Mouse (Mus musculus) CD8-positive naive resting alpha-beta T cell, adult 2 months (primary cell): ENCODE measurements around the gene Gse1.

ENCODE experiments used
- DNase-seq, 2 experiments: peaks; one replicate each; pipeline ENCODE4 v3.0.0; 2022; ENCODE audit warnings: low read depth in 2 of 2, low spot score in 2 of 2

The Gse1 gene

GRCm38 (mm10) chr8:120211345-120211744 lies 16.9 kb upstream of the Gse1 start:
- no peak for DNase-seq

- DNase-seq: no peak
These were observed 15.7 kb upstream of the Gse1 start for GRCm38 (mm10) chr8:120212596-120212995.

GRCm38 (mm10) chr8:120213229-120213628 lies 15.0 kb upstream of the Gse1 start:
- no peak for DNase-seq

GRCm38 (mm10) chr8:120213939-120214338 lies 14.3 kb upstream of the Gse1 start:
- no peak for DNase-seq

GRCm38 (mm10) chr8:120215416-120216141 lies 12.7 kb upstream of the Gse1 start:
- DNase-seq: no peak

GRCm38 (mm10) chr8:120216855-120217830 lies 11.1 kb upstream of the Gse1 start:
- no peak for DNase-seq

- DNase-seq: no peak
These were observed 5.7 kb upstream of the Gse1 start for GRCm38 (mm10) chr8:120222548-120222947.

GRCm38 (mm10) chr8:120224521-120225420 lies 3.5 kb upstream of the Gse1 start:
- no peak for DNase-seq

- no peak for DNase-seq
These were observed 2.7 kb upstream of the Gse1 start for GRCm38 (mm10) chr8:120225421-120226151.

- DNase-seq: no peak
These were observed 1.3 kb upstream of the Gse1 start for GRCm38 (mm10) chr8:120226700-120227577.

- no peak for DNase-seq
These were observed 729 bp upstream of the Gse1 start for GRCm38 (mm10) chr8:120227578-120227876.

- DNase-seq: no peak
These were observed 721 bp downstream of the Gse1 start for GRCm38 (mm10) chr8:120228781-120229573.

GRCm38 (mm10) chr8:120229574-120229916 lies 1.3 kb downstream of the Gse1 start:
- DNase-seq: no peak

- no peak for DNase-seq
These were observed 1.8 kb downstream of the Gse1 start for GRCm38 (mm10) chr8:120230081-120230480.

GRCm38 (mm10) chr8:120230715-120231614 lies 2.7 kb downstream of the Gse1 start:
- no peak for DNase-seq

GRCm38 (mm10) chr8:120231870-120232269 lies 3.6 kb downstream of the Gse1 start:
- no peak for DNase-seq

GRCm38 (mm10) chr8:120232398-120232797 lies 4.1 kb downstream of the Gse1 start:
- DNase-seq: no peak

- DNase-seq: no peak
These were observed 4.7 kb downstream of the Gse1 start for GRCm38 (mm10) chr8:120232913-120233312.
